Mouse (Mus musculus): ENCODE results near the gene Foxi1. TPM values are rescaled to one million over a fixed set of nuclear protein-coding genes. Genes with fewer than 3 reads are reported as not detected.

The Foxi1 gene
- polyA plus RNA-seq, 1 experiment, result 0.02 TPM

- Histone ChIP-seq H3K4me3 (replicated peaks) (no peak overlapping the region), H3K36me3 (ENCODE audit: control insufficient read depth) (no peaks in the 10 kb centered on the region), H3K27me3 (ENCODE audit: control insufficient read depth) (no peaks in the 10 kb centered on the region), H3K9me3 (ENCODE audit: control insufficient read depth, low read length) (no peaks in the 10 kb centered on the region), H3K4me1 (ENCODE audit: control insufficient read depth) (no peaks in the 10 kb centered on the region)
- TF ChIP-seq TAL1 (IDR thresholded peaks at IDR 0.05; ENCODE audit: low read length) (no peak), GATA1 (IDR thresholded peaks at IDR 0.05; ENCODE audit: low read length) (no peak)
Measured at GRCm38 (mm10) chr11:34171221-34171620, 36.7 kb downstream of the Foxi1 start.

- no peaks in the 10 kb centered on the region for H3K27me3 ChIP-seq (ENCODE audit: control insufficient read depth)
- TF ChIP-seq GATA1 (IDR thresholded peaks at IDR 0.05; ENCODE audit: low read length) (no peak), TAL1 (IDR thresholded peaks at IDR 0.05; ENCODE audit: low read length) (no peak)
- H3K9me3 ChIP-seq (ENCODE audit: control insufficient read depth, low read length), result no peaks in the 10 kb centered on the region
- no peaks in the 10 kb centered on the region for H3K4me1 ChIP-seq (ENCODE audit: control insufficient read depth)
- H3K36me3 ChIP-seq (ENCODE audit: control insufficient read depth), result no peaks in the 10 kb centered on the region
- H3K4me3 ChIP-seq (replicated peaks), result no peak overlapping the region
Measured at GRCm38 (mm10) chr11:34169464-34169894, 38.4 kb downstream of the Foxi1 start.

DNA sequence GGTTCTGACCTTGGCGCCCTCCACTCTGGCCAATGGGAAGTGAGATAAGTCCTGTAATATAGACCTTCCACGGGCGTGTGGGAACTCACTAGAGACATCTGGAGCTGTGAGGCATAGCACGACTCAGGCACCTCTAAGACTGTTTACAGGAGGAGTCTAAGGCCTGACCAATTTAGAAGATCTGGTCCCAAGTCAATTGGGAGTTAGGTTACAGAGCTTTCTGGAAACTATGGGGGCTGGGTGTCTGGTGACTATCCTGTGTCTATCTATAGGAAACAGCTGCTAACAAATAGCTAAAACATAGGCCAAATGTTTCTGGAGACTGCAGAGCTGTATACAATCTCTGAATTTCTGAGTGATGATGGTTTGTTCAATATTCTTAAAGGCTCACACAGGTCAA is 41.5 kb downstream of the Foxi1 start:
- H3K27me3 ChIP-seq (ENCODE audit: control insufficient read depth), result no peaks in the 10 kb centered on the region

DNA sequence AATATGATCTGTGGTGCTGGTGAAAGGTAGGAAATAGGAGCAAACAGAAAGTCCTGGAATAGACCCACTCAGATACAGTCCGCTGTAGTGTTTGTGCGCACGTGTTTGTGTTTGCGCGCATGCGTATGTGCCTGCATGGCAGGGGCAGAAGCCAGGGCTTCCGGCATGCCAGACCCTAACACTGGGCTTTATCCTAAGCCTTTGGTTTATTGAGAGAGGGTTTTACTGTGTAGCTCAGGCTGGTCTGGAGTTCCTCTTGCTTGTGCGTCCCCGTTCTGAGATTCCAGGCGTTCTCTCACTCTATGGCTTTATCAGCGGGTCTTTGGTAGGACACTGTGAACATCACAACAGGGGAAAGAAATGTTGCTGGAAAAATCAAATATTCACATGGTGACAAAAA is 42.6 kb downstream of the Foxi1 start:
- Histone ChIP-seq H3K4me3 (replicated peaks) (no peak overlapping the region), H3K4me1 (ENCODE audit: control insufficient read depth) (no peaks in the 10 kb centered on the region), H3K9me3 (ENCODE audit: control insufficient read depth, low read length) (peaks cover 3% of the 10 kb centered on the region), H3K27me3 (ENCODE audit: control insufficient read depth) (no peaks in the 10 kb centered on the region), H3K36me3 (ENCODE audit: control insufficient read depth) (no peaks in the 10 kb centered on the region)
- no peak for TF ChIP-seq TAL1 (IDR thresholded peaks at IDR 0.05; ENCODE audit: low read length)
- no peak for TF ChIP-seq GATA1 (IDR thresholded peaks at IDR 0.05; ENCODE audit: low read length)

More for the DNA sequence above, 41.5 kb downstream of the Foxi1 start:
- no peak overlapping the region for H3K4me3 ChIP-seq (replicated peaks)
- H3K36me3 ChIP-seq (ENCODE audit: control insufficient read depth), result no peaks in the 10 kb centered on the region
- TF ChIP-seq TAL1 (IDR thresholded peaks at IDR 0.05; ENCODE audit: low read length) (no peak), GATA1 (IDR thresholded peaks at IDR 0.05; ENCODE audit: low read length) (no peak)
- no peaks in the 10 kb centered on the region for H3K4me1 ChIP-seq (ENCODE audit: control insufficient read depth)
- peaks cover 3% of the 10 kb centered on the region for H3K9me3 ChIP-seq (ENCODE audit: control insufficient read depth, low read length)

DNA sequence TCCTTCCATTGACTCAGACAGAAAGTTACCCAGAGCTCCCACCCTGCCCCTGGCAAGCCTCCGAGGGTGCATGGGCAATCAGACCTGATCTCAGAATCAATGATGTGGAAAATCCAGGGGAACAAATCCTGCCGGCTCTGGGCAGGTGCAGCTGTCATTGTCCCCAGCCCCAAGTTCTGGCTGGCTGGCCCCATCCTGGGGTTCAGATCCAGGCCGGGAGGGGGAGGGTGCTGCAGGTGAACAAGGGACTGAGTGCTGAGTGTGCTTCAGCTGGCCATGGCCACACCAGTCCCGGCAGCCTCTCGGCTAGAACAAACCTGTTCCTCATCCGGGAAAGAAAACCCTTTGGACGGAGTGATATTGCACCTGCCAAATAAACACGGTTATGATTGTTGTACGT is 49.0 kb downstream of the Foxi1 start:
- no peak for TF ChIP-seq GATA1 (IDR thresholded peaks at IDR 0.05; ENCODE audit: low read length)

DNA sequence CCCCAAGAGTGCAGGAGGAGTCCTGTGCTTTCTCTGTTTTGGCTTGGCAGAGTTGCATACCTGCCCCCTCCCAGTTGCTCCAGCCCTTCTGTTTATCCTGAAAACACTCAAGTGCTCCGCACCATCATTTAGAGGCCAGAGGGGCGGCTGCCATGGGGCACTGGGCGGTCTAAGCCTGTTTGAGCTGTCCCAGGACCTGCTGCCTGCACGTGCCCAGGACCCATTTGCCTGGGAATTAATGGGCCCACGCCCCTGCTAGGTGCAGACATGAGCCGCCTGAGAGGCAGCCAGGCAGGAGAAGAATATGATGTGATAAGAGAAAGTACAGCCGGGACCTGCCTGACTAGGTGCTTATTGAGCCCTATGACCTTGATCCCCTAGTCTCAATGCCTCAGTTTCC is 52.7 kb downstream of the Foxi1 start:
- H3K9me3 ChIP-seq (ENCODE audit: control insufficient read depth, low read length), result no peaks in the 10 kb centered on the region
- no peaks in the 10 kb centered on the region for H3K36me3 ChIP-seq (ENCODE audit: control insufficient read depth)
- H3K4me3 ChIP-seq (replicated peaks), result no peak overlapping the region
- no peaks in the 10 kb centered on the region for H3K4me1 ChIP-seq (ENCODE audit: control insufficient read depth)
- TF ChIP-seq TAL1 (IDR thresholded peaks at IDR 0.05; ENCODE audit: low read length) (no peak), GATA1 (IDR thresholded peaks at IDR 0.05; ENCODE audit: low read length) (no peak)
- no peaks in the 10 kb centered on the region for H3K27me3 ChIP-seq (ENCODE audit: control insufficient read depth)

More for the DNA sequence above, 49.0 kb downstream of the Foxi1 start:
- Histone ChIP-seq H3K27me3 (ENCODE audit: control insufficient read depth) (no peaks in the 10 kb centered on the region), H3K36me3 (ENCODE audit: control insufficient read depth) (no peaks in the 10 kb centered on the region), H3K4me1 (ENCODE audit: control insufficient read depth) (no peaks in the 10 kb centered on the region), H3K9me3 (ENCODE audit: control insufficient read depth, low read length) (peaks cover 3% of the 10 kb centered on the region), H3K4me3 (replicated peaks) (no peak overlapping the region)

Other genes with a start within 250 kb of the Foxi1 start
- not detected in 2 replicates for gene Kcnmb1, start 245.1 kb downstream of the Foxi1 start, polyA plus RNA-seq (2012)
- gene Kcnip1, start 214.9 kb downstream of the Foxi1 start, polyA plus RNA-seq (2012), result not detected in 2 replicates
- gene Lcp2, start 161.2 kb downstream of the Foxi1 start, polyA plus RNA-seq (2012), result 0.05 and 0.10 TPM in 2 replicates
- gene 4930469K13Rik, start 109.5 kb downstream of the Foxi1 start, polyA plus RNA-seq (2012), result not detected in 2 replicates
- gene Fam196b, start 106.7 kb upstream of the Foxi1 start, polyA plus RNA-seq (2012), result not detected in 2 replicates